Mouse (Mus musculus) layer of hippocampus, adult 8-10 months (tissue): ENCODE measurements at regions not wholly inside any gene's neighbourhood (a gene's known extent, or its start where the extent isn't known, plus 50 kb on each side); places are given as distances from the start of the nearest gene placed in this dataset.

Source experiments
- DNase-seq, 2 experiments: peaks; one replicate each; pipeline ENCODE4 v3.0.0; 2022; ENCODE audit warnings: low spot score in 2 of 2

DNA sequence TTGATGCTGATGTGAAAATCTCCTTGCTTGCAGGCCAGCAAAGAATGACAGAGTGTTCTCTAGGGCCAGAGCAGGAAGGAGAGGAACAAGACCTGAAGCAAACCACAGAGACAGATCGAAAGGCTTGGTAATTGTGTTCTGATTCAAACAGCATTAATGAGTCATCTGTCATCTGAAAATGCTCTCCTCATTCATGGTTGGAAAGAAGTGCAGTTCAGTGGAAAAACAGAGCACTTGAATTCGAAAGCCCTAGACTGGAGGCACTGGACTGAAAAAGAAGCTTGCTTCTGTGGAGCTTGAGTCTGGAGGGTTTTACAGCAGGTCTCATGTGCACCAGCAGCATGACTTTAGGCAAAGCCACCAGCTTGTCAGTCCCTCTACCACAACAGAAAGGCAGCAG is 374.3 kb upstream of the B430305J03Rik start:
- DNase-seq = no peak

DNA sequence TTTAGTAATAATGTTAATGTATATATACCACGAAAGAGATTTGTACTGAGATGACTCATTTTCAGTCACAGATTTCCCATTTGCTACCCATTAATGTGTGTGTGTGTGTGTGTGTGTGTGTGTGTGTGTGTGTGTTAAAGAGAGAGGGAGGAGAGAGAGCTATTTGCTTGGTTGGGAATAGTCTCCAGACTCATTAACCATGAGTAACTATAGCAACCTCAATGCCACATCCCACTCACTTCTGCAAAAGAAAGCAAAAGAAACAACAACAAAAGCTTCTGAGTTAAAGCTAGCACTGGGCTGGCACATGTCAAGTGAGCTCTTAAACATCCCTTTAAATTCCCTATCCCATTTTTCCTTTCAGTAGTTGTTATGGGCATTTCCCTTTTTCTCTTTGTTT is 372.8 kb upstream of the B430305J03Rik start:
- DNase-seq = no peak

DNA sequence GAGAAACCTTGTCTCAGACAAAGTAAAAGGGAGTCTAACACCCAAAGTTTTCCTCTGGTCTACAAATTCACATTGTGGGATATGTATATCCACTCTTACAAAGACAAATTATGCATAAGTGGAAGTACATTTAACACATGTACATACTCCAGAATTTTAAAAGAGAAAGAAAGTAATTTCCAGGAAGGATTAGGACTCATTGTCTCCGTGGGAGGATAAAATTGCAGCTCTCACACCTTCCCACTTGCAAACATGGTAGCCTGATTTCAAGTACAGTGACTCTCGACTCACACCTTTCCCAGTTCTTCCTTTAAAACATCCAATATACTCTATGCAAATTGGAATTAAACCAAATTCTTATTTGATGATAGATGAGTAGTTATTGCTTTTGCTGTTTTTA is 351.0 kb upstream of the B430305J03Rik start:
- no peak for DNase-seq

DNA sequence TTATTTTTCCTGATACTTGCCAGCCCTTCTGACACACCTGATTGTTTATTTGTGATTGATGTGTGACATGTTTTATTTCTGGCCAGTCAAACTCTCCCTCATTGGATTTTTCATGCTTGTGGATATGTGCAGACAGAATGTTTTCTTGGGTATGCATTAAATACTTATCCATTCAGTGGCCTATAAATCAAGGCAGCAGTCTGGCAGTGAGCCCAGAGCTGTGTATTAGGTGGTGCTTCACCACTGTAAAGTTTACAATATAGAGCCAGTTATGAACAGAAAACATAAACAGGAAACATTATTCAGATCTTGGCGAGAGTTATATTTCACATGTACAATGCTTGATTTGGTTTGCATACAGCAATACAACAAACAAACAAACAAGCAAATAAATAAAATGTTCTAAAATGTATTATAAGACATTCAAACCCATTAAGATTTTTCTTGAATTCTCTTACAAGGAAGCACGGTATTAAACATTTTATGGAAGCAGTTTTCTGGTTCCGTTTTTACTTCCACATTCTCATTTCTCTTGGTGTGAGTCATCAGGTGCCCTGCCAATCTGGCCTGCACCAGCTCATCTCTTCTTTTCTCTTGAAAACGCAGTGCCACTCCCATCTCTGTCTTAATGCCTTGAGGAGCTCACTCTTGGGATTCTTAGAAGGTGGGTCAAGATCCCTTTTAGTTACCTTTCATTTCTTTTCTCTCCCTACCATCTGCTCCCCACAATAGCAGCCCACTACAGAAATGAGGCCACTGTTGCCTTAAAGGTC is 322.4 kb upstream of the B430305J03Rik start:
- DNase-seq = no peak

DNA sequence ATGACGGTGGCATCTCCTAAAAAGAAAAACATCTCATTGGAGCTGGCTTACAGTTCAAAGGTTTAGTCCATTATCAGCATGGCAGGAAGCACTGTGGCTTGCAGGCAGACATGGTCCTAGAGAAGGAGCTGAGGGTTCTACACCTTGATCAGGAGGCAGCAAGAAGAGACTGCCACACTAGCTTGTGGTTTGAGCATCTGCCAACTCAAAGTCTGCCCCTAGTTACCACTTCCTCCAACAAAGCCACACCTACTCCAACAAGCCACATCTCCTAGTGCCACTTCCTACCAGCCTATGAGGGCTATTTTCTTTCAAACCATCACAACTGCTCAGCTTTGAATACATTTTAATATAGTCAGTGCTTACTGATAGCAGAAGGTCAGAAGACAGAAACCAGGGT is 305.1 kb upstream of the B430305J03Rik start:
- no peak for DNase-seq

DNA sequence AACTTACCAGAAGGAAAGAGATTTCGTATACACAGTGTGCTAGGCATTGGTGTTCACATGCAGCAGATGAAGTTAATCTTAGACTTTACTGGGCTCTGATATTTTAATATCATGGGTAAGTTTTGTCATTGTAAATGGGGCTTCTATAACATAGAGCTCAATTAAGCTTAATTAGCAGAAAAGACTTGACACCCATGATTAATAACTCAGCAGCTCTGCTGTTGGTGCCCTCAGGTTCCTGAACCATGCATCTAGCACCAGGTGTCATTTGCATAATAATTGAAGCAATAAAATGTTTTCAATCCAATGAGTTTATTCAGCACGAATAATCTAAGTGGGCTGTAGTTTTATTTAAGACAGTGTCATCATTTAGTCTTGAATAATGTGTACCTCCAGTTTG is 290.4 kb upstream of the B430305J03Rik start:
- no peak for DNase-seq

DNA sequence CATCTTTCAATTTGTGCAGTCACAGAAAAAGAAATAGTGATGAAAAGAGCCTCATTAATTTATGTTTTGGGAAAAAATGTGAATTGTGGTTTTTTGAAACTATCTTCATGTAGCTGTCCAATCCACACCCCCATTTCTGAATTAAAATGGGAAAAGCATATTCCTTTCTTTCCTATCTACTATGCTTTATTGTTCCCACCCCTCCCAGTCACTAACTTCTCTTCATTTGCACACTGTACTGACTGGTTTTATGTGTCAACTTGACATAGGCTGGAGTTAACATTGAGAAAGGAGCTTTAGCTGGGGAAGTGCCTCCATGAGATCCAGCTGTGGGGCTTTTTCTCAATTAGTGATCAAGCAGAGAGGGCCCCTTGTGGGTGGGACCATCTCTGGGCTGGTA is 262.8 kb upstream of the B430305J03Rik start:
- no peak for DNase-seq

DNA sequence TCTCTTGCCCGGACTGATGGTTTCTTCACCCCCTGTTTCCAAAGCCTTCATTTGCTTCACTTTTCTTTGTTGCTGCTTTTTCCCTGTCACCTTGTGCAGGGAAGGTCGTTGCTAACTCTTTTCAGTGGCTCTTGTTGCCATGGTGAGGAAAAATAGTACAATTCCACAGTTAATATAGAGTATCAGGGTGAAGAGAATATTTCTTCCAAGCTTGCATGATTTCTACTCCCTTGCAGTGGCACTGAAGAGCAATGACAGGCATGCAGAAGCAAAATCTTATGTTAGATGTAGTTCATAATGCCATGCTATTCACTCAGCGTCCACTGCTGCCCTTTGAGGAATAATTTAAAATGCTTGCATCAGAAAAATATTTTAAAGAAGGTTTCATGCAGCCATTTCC is 262.3 kb upstream of the B430305J03Rik start:
- no peak for DNase-seq

DNA sequence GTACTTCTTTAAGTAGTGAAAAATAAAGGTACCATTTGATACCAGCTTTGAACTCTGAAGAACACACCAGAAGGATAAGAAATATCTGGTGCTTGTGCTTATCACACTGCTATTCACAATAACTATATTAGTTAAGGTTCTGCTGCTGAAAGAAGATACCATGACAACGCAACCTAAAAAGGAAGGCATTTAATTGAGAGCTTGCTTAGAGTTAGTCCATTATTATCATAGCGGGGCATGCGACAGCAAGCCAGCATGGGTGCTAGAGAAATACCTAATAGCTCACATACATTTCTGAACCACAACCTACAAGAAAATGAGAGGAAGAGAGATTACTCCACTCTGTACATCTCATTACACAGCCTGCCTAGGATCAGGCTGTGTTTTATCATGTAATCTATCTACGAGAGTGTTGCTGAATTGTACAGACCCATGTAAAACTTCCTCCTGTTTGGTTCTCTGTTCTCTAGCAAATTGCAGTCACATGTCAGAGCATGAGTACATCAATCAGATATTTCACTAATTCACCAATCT is 258.3 kb upstream of the B430305J03Rik start:
- DNase-seq = no peak

DNA sequence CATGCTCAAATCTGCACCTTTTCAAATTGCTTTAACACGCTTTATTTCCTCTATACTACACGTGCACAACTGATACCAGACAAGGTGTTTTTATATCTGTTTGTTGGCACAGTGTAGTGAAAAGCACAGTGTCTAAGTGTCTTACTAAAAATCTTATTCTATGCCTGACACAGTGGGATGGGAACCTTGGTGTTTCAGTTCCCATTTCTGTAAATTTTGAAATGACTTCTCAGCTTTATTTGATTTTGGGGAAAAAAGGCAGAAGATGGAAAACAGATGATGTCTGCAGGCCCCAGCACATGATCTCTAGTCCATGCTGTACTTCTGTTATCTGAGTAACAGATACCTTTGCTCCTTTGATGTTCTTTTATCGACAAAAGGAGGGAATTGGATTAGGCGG is 239.7 kb upstream of the B430305J03Rik start:
- DNase-seq = no peak

DNA sequence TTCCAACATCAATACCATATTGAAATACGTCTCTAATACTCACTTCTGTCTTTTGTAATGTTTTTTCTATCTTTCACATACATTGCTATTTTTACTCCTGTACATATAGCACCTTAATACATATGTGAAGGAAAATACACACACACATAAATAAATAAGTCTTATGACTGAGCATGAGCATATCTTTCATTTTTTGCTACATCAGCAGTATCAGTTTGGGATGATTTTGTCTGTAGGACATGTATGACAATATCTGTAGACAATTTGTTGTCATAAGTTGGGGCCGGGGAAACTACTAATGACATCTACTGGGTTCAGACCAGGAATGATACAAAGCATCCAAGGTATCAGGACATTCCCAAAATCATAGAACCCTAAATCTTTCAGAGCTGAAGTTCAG is 237.1 kb upstream of the B430305J03Rik start:
- no peak for DNase-seq

DNA sequence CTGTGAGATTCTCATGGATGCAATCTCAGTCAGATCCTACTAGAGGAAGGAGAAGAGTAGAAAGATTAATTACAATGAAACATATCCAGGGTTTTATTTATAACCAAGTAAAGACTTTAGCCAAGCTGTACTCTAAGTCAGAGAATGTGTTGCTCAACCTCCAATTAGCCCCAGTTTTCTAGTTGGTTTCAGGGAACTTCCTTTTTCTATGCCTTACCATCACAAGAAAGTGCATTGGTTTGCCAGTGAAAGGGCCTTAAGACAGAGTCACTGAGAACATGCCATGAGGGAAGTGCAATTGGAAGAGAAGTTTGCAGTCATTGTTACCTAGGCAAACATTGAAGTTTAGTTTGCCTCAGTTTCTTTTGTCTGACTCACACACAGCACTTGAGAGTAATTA is 229.8 kb upstream of the B430305J03Rik start:
- DNase-seq = no peak

DNA sequence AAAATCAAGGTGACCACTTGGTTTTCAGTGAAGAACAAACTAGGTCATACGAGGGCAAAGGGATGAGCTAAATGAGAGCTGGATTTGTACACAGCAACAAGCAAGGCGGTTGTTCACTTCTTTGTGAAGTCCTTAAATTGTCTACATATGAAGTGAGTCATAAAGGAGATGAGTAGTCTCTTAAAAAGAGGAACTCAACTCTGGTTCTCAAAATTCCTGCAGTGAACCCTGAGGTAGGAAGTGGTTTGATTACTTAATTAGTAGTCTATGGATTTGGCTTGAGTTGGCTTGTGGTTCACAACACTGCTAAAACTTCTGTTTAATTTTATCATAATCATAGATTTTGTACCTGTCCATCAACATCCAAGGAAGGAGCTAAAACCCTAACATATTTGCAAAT is 226.6 kb upstream of the B430305J03Rik start:
- no peak for DNase-seq

DNA sequence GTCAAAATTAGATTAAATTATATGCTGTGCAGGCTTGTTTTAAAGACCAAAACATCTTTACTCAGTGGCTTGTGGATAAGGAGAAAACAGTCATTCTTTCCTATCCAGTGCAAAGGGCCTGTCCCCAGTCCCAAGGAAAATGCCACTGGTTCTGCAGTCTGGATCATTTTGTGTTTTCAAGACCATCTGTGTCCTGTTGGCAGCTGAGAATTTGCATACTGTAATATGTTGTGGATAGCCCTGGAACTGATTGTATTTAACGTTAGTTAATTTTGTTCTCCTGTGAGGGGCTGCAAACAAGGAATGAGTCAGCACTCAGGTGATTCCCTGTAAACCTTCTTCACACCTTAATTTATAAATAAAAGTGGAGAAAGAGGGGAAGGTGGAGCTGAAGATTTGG is 217.9 kb upstream of the B430305J03Rik start:
- peak in 1 of 2 experiments; percentile 11 for DNase-seq

DNA sequence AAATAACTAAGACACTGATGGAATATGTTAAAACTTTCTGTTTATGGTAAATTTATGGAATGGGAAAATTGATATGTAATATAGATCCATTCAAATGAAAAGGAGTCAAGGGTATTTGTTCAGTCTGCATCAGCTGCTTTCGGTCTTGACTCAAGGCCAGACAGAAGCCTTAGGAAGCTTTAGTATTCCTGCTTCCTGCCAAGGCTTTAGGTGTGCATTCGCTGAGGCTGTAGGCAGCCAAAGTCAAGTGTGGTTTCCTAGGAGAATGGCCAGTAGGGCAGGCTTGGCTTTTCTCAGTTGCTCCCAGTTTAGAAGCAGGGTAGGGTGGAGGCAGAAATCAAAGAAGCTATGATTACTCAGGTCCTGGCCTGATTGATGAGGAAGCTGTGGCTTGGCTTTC is 217.2 kb upstream of the B430305J03Rik start:
- DNase-seq = no peak

DNA sequence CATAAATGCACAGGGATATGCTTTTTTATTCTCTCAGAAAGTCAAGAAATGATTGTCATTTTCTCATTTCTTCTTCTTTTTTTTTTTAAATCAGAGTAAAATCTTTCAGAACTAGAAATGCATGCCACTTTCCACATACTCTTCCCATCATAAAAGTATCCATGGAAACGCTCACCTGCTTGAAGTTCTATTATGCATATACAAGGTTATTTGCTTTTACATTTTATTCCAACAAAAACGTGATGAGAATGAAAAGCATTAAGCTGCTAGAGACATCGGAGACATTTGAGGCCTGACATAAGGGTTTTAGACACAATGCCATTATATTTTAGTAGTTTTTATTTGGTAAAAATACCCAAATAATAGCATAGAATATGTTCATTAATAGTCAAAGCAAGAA is 214.5 kb upstream of the B430305J03Rik start:
- DNase-seq = no peak

DNA sequence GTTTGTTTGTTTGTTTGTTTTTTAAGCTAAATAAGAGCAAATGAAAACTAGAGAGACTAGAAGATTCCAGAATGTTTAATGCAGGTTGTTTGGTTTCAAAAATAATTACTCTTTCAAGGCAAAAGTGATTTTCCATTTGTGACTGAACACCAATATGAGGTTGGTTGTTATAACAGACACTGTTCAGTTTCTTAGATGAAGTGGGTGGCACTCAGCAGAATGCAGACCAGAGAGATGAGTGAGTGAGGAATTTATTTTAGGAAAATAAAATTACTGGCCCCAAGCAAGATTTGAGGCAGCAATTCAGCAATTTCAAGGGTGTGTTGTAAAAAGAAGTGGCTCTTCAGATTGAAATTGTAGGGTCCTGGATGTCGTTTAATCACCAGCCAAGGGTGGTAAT is 171.4 kb upstream of the B430305J03Rik start:
- no peak for DNase-seq

DNA sequence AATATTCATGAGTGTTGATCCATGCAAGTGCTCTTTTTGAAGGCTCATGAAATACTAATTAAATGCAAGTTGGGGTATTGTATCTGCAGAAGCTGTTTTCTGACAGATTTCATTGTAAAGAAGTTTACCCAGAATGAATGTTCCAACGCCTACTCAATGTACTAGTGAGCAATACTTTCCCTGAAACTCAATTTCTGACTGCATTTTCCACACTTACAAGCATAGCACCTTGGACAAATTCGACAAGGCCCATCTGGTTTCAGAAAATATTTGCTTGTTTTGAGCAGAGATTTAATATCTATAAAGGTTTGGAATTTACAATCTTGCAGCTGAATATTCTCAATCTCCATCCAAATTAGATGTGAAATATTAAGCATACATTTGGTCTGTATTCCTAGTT is 170.0 kb upstream of the B430305J03Rik start:
- DNase-seq = no peak

DNA sequence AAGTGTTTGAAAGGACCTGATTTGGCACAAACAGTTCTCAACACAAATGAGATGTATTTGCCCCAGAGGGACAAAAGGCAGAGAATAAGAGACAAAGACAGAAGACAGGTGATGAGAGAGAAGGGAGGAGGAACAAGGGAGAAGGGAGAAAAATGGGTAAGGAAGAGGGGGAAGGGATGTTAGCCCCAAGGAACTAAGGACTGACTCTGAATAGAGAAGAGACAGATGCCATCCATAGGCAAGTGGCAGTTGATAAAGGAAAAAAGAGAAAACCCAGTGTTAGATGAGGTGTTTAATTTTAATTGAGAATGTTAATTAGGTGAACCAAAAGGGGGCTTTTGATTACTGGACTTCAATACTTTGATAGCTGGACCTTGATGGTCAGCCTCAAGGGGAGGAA is 137.4 kb upstream of the B430305J03Rik start:
- no peak for DNase-seq

DNA sequence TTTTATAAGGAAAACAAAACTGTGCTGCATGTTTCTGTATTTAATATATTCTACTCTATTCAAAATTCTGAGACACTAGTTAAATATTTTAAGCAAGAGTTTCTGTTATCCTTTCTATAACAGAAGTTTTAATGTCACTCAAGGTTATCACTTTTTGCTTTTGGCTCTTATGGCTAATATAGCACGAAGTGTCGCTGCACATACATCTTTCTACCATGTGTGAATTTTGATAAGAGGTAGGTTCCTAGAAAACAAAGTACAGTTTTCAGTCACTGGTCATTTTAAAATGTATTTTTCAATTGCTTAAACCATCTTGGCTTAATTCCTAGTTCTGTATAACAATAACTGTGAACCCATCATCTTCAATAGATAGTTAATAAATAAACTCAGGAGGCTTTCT is 129.1 kb upstream of the B430305J03Rik start:
- DNase-seq = no peak

DNA sequence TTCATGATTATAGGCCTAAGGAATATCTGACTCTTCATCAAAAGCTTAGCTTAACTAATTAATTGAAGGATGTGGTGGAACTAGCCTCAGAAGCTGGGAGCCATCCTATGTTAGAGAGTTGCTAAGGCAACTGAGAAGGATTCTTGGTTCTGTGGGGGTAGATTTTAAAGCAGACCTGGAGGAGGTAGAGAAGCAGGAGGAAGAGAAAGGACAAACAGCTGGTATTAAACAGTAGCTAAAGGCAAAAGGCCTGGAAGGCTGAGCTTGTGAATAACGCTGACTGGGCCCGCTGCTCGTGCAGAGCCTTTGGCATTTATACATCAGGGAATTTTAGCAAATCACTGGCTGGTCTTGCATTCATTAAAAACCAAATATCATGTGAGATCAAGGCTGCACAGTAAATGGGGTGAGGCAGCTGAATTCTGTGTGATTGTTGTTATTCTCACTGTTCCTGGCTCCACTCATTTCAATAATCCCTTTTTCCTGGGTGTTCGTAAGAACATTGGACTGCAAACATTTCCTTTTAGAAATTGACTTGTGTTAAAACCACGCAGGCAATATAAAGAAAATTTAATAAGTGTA is 121.1 kb upstream of the B430305J03Rik start:
- DNase-seq = peak in 1 of 2 experiments; percentile 30

DNA sequence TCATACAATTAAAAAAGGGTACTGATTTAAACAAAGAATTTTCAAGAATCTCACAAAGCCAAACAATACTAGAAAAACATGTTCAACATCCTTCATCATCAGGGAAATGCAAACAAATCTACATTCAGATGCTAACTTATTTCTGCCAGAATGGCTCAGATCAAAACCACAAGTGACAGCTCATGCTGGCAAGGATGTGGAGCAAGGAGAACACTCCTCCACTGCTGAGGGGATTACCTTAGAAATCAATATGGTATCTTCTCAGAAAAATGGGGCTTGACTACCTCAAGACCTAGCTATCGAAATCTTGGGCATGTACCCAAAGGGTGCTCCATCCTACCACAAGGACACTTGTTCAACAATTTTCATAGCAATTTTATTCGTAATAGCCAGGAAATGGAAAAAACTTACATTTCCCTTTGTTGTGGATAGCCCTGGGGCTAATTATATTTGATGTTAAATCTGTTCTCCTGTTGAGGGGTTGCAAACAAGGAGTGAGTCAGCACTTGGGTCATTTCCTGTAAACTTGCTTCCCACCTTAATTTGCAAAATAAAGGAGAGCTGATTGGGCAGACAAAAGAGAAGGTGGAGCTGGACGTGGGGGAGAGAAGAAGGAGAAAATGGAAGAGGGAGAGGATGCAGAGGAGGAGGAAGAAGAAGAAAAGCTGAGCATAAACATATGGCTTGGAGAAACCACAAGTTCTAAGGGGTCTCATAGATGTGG is 113.3 kb upstream of the B430305J03Rik start:
- DNase-seq = no peak

DNA sequence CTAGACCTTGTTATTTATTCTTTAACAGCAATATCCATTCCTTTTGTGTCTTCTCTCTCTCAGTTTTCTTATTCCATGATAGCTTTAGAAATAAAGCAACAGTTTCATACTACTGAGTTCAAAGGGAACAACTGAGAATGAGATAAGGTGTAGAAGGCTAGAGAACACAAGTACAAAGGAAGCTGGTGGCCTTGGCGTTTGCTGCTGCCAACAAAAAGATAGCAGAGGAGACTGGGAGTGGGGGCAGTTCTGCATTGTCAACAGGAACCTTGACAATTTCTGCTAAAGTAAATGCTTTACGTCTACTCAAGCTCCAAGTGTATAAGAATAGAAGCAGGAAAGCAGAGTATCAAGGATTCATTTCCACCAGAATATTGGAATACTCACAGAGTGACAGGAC is 109.3 kb upstream of the B430305J03Rik start:
- DNase-seq = no peak
